Mouse (Mus musculus): ENCODE measurements around the gene Gm28557. TPM values are rescaled to one million over a fixed set of nuclear protein-coding genes. Genes with fewer than 3 reads are reported as not detected.

Gm28557 gene
- total RNA-seq, 1 experiment from 2014 or later = 5.4 TPM

DNA sequence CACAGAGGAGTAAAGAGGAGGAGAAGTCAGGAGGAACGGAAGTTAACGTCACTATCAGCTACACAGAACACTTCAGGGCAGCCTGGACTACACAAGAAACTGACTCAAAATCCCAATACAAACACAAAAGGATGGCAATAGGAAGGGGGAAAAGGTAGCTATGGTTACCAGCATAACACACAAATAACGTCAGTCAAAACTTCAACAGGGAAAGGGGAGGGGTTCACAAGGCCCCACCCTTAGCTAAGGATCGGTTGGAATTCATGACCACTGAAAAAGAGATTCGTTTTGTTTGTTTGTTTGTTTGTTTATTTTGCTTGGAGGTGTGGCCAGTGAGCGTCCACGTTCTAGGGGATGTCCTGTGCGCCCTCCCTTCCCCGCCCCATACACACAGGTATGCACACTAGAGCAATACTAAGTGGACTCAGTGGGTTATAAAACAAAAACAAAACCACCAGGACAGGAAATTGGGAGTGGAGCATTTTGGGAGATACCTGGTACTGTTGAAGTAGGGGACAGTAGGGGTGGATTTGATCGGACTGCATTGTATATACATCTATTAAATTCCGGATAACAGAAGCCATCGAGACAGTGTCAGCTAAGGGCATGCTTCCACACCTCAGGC, 48.1 kb downstream of the Gm28557 start:
- ATAC-seq (ENCODE audit: extremely low read depth, insufficient number of reproducible peaks, low FRiP score, poor library complexity, severe bottlenecking) = no peak

Other genes starting within 250 kb of the Gm28557 start
- 0.98 and 4.5 TPM in 2 replicates for gene Gm10767, start 203.7 kb downstream of the Gm28557 start, total RNA-seq (2017)
- 8.8 and 11.2 TPM in 2 replicates for gene Zfp712, start 47.4 kb downstream of the Gm28557 start, total RNA-seq (2017)
- gene Zfp708, start 10.6 kb downstream of the Gm28557 start, total RNA-seq (2017) = 4.1 and 4.2 TPM in 2 replicates
- gene Rslcan18, start 7.7 kb upstream of the Gm28557 start, total RNA-seq (2017) = 1.3 and 1.8 TPM in 2 replicates
- gene Zfp759, start 13.1 kb upstream of the Gm28557 start, total RNA-seq (2017) = 4.2 and 4.3 TPM in 2 replicates
- gene Rsl1, start 64.6 kb upstream of the Gm28557 start, total RNA-seq (2017) = 13.0 and 14.3 TPM in 2 replicates
- gene Zfp455, start 85.9 kb upstream of the Gm28557 start, total RNA-seq (2017) = 2.4 and 2.8 TPM in 2 replicates
- gene Zfp458, start 169.9 kb upstream of the Gm28557 start, total RNA-seq (2017) = 4.8 and 7.2 TPM in 2 replicates
- 3.8 and 4.4 TPM in 2 replicates for gene Zfp457, start 197.9 kb upstream of the Gm28557 start, total RNA-seq (2017)
- 18.8 and 22.3 TPM in 2 replicates for gene Zfp595, start 224.0 kb upstream of the Gm28557 start, total RNA-seq (2017)

All from neutrophil, adult 5-6 weeks (primary cell).